Mouse (Mus musculus): ENCODE data around the gene Olfml1. TPM values are rescaled to one million over a fixed set of nuclear protein-coding genes. Genes with fewer than 3 reads are reported as not detected.

Olfml1 gene
- polyA plus RNA-seq, 1 experiment: 13.0 TPM

DNA sequence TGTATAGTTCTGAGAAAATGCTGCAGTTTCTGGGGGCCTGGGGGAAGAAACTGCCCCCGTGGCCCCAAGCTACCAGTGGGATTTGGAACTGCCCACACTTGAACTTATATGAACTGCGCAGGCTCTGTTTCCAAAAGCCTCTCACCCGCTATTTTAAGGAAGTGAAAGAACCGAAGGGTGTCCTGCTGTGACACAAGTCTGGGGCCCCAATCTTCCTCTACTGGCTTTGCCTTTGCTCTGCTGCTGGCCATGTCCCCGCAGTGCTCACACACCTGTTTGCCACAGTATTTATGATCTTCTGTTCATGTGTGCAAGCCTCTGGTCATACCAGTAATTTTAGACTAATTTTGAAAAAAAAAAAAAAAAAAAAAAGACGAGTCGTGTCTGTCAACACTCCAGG, 26.7 kb downstream of the Olfml1 start:
- H3K4me3 ChIP-seq (ENCODE audit: insufficient read depth, low read length): no peak overlapping the region
- TF ChIP-seq POLR2A (IDR thresholded peaks at IDR 0.05; ENCODE audit: low read depth, low read length) (no peak), CTCF (IDR thresholded peaks at IDR 0.05; ENCODE audit: borderline replicate concordance, insufficient read depth, low read length) (no peak)

DNA sequence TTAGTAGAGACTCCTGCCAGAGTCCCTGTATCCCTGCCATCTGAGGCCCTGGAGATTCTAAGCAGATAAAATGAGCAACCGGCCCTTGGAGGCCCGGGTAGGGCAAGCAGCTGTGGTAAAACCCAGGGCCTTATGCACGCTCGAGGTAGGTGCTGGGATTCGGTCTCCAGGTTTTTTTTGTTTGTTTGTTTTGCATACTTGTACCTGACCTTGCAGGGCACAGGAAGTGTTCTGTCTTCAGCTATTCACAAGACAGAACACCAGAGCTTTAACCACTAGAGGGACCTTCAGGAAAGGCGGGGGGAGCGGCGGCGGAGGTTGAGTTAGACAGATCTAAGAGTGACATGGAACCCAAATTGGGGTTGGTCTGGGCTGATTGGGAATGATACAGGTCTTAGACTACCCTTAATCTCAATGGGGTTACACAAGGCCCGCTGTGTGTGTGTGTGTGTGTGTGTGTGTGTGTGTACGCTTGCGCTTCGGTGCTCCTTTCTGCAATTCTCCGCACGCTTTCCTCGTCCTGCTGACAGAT, 27.1 kb downstream of the Olfml1 start:
- H3K27ac ChIP-seq (ENCODE audit: insufficient read depth, low read length): no peak overlapping the region
- no peaks in the 10 kb centered on the region for H3K4me1 ChIP-seq (ENCODE audit: control insufficient read depth, insufficient read depth, low read length)
- no peak for TF ChIP-seq POLR2A (IDR thresholded peaks at IDR 0.05; ENCODE audit: low read depth, low read length)
- TF ChIP-seq CTCF (IDR thresholded peaks at IDR 0.05; ENCODE audit: borderline replicate concordance, insufficient read depth, low read length): no peak
- peak overlapping the region; percentile 75 for H3K4me3 ChIP-seq (ENCODE audit: insufficient read depth, low read length)

More for the DNA sequence above, 26.7 kb downstream of the Olfml1 start:
- Histone ChIP-seq H3K27ac (ENCODE audit: insufficient read depth, low read length) (no peak overlapping the region), H3K4me1 (ENCODE audit: control insufficient read depth, insufficient read depth, low read length) (no peaks in the 10 kb centered on the region)

DNA sequence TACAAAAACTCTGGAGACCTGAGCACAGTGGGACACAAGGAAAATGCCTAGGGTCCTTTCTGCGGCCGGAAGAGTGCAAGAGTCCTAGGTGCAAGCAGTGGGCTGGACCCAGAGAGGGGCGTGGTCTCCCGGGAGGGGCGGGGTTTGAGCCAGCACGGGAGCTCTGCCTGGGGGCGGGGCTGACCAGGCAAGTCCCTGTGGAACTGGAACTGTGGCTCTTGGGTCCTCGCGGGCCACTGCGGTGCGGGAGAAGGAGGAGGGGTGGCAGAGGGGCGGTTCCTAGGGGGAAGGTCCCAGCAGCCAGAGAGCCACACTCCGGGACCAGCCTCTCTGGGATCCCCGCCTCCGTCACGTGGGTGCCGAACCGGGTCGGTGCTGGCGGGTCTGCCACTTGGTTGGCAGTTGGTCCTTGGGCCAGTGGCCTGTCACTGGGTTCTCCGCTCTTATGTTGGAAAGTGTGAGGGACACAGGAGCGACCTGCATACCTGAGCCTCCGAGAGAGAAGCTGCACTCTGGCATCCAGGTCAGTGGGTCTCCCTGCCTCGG, 27.7 kb downstream of the Olfml1 start, which contains the start of gene Ppfibp2:
Gene Ppfibp2 (plus strand): TSS at position 351 of the 546 bp plus-strand sequence.
- TF ChIP-seq POLR2A (IDR thresholded peaks at IDR 0.05; ENCODE audit: low read depth, low read length) (no peak), CTCF (IDR thresholded peaks at IDR 0.05; ENCODE audit: borderline replicate concordance, insufficient read depth, low read length) (no peak)
- H3K4me1 ChIP-seq (ENCODE audit: control insufficient read depth, insufficient read depth, low read length): no peaks in the 10 kb centered on the region
- H3K27ac ChIP-seq (ENCODE audit: insufficient read depth, low read length): no peak within 1 kb of the TSS
- peak within 1 kb of the TSS; percentile 75 for H3K4me3 ChIP-seq (ENCODE audit: insufficient read depth, low read length)

DNA sequence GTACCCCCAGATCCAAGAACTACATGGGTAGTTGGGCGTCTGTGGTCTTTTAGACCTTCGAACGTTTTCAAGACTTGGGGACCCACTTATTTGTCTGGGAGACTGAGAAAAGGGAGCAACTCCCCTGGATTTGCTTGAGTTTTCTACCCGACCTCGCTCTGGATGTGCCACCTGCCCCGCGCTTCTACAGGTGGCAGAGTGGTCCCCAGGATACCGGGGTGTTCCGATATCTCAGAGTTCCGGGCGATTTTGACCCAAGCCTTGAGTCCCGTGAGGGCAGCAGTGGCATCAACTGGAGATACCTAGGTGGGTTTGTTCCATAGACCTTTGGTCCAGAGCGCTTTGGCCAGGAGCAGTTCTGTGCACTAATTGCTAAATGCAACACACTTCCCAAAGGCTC, 28.2 kb downstream of the Olfml1 start:
- peak overlapping the region; percentile 75 for H3K4me3 ChIP-seq (ENCODE audit: insufficient read depth, low read length)
- no peaks in the 10 kb centered on the region for H3K4me1 ChIP-seq (ENCODE audit: control insufficient read depth, insufficient read depth, low read length)
- no peak overlapping the region for H3K27ac ChIP-seq (ENCODE audit: insufficient read depth, low read length)
- TF ChIP-seq POLR2A (IDR thresholded peaks at IDR 0.05; ENCODE audit: low read depth, low read length) (no peak), CTCF (IDR thresholded peaks at IDR 0.05; ENCODE audit: borderline replicate concordance, insufficient read depth, low read length) (no peak)

DNA sequence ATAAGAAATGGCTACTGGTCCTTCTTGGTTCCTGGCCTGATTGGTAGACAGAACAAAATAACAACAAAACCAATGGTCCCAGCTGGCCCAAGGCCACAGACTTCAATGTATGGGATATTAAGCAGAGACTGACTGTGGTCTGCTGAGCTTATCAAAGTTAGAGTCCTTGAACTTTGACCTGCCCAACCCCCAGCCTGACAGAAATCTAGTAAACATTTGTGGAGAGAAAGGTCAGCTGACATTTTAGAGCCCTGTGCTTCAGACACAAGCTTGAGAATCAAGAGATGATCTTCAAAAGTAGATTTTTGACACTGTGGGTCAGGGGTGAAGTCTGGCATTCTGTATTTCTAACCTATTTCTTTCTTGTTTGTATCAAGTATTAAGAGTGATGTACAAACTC, 29.5 kb downstream of the Olfml1 start:
- TF ChIP-seq CTCF (IDR thresholded peaks at IDR 0.05; ENCODE audit: borderline replicate concordance, insufficient read depth, low read length): no peak
- Histone ChIP-seq H3K27ac (ENCODE audit: insufficient read depth, low read length) (no peak overlapping the region), H3K4me1 (ENCODE audit: control insufficient read depth, insufficient read depth, low read length) (no peaks in the 10 kb centered on the region)

DNA sequence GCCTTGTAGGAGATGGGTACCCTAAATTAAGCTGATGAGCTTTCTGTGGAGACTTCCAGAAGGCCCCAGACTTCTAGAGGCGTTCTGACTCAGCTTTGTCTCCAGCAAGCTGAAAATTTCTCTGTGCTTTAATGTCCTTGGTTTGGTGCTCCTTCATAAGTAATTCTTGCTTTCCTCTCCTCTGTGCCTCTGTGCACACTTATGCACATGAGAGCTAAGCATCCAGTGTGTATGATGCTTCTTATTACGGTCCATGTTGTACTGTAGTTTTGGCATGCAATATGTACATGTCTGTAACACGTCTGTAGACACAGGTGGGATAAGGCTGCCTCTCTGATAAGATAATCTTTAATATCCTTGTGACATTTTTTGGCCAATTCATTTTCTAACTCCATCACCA, 30.7 kb downstream of the Olfml1 start:
- Histone ChIP-seq H3K4me3 (ENCODE audit: insufficient read depth, low read length) (no peak overlapping the region), H3K4me1 (ENCODE audit: control insufficient read depth, insufficient read depth, low read length) (no peaks in the 10 kb centered on the region), H3K27ac (ENCODE audit: insufficient read depth, low read length) (no peak overlapping the region)
- TF ChIP-seq CTCF (IDR thresholded peaks at IDR 0.05; ENCODE audit: borderline replicate concordance, insufficient read depth, low read length) (no peak), POLR2A (IDR thresholded peaks at IDR 0.05; ENCODE audit: low read depth, low read length) (no peak)

More for the DNA sequence above, 29.5 kb downstream of the Olfml1 start:
- no peak overlapping the region for H3K4me3 ChIP-seq (ENCODE audit: insufficient read depth, low read length)

DNA sequence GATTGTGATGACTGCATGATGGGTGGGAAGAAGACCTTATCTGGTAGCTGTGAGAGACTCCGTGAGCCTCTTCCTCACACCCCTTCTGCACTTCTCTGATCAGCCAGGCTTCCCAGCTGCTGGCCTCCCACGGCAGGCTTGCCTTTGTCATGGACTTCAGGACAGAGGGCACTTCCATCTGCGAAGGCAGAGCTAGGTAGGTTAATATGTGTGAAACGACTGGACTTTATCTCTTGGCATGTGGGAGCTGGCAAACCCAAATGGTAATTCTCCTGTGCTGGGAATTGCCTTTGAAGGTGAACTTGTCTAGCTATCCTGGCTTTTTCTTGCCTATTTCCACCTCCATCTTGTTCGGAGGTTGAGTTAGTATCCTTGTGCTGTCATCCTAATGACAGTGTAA, 33.4 kb downstream of the Olfml1 start:
- no peaks in the 10 kb centered on the region for H3K4me1 ChIP-seq (ENCODE audit: control insufficient read depth, insufficient read depth, low read length)
- no peak overlapping the region for H3K4me3 ChIP-seq (ENCODE audit: insufficient read depth, low read length)
- TF ChIP-seq CTCF (IDR thresholded peaks at IDR 0.05; ENCODE audit: borderline replicate concordance, insufficient read depth, low read length) (no peak), POLR2A (IDR thresholded peaks at IDR 0.05; ENCODE audit: low read depth, low read length) (no peak)
- no peak overlapping the region for H3K27ac ChIP-seq (ENCODE audit: insufficient read depth, low read length)

DNA sequence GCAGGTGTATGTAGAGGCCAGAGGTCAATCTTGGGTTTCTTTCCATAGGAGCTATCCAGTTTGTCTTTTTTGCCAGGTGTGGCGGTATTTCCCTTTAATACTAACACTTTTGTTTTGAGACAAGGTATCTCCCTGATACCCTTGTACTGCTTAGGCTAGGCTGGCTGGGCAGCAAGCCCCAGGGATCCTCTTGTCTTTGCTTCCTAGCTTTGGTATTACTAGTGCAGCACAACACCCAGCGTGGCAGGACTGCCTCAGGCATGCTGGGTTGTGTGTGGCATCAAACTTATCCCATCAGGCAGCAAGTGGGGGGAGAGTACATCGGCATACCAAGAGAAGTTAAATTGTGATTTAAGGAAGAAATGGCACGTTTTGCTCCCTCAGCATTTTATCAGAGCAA, 35.3 kb downstream of the Olfml1 start:
- no peak overlapping the region for H3K4me3 ChIP-seq (ENCODE audit: insufficient read depth, low read length)
- TF ChIP-seq CTCF (IDR thresholded peaks at IDR 0.05; ENCODE audit: borderline replicate concordance, insufficient read depth, low read length) (no peak), POLR2A (IDR thresholded peaks at IDR 0.05; ENCODE audit: low read depth, low read length) (no peak)
- no peaks in the 10 kb centered on the region for H3K4me1 ChIP-seq (ENCODE audit: control insufficient read depth, insufficient read depth, low read length)
- no peak overlapping the region for H3K27ac ChIP-seq (ENCODE audit: insufficient read depth, low read length)

DNA sequence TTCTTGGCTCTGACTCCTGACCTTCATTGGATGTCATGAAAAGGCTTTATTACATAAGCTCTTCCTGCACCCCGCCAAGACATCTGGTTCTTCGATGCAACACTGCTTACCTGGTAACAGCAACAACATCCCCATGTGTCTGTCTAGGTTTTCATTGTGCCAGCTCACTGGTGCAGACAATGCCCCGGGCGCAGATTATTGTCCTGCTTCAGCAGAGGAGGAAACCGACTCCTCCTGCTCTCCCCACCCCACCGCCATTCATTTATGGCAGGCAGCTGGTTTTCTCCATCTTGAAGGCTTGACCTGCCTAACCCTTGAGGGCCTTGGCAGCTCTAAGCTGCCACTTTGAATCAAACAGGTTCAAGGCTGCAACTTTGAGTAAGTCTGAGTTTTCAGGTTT, 35.7 kb downstream of the Olfml1 start:
- Histone ChIP-seq H3K4me1 (ENCODE audit: control insufficient read depth, insufficient read depth, low read length) (no peaks in the 10 kb centered on the region), H3K27ac (ENCODE audit: insufficient read depth, low read length) (no peak overlapping the region), H3K4me3 (ENCODE audit: insufficient read depth, low read length) (no peak overlapping the region)
- no peak for TF ChIP-seq POLR2A (IDR thresholded peaks at IDR 0.05; ENCODE audit: low read depth, low read length)
- no peak for TF ChIP-seq CTCF (IDR thresholded peaks at IDR 0.05; ENCODE audit: borderline replicate concordance, insufficient read depth, low read length)

DNA sequence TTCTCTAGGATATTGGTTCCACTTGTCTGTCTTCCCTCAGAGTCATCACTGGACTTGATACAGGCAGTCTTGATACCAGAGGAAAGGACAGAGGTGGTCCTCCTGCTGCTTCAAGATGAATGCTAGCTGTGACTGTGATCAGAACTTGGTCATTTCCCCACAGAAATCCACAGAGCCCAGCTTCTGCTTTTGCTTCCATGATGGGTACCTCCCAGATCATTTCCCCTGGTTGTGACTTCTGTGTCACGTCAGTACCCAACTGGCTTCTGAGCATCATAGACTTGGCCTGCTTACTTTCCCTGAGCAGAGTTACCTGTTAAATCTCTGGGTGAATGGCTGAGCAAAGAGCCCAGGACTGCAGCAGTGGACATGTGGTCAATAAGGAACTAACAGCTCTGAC, 40.5 kb downstream of the Olfml1 start:
- Histone ChIP-seq H3K27ac (ENCODE audit: insufficient read depth, low read length) (no peak overlapping the region), H3K4me1 (ENCODE audit: control insufficient read depth, insufficient read depth, low read length) (no peaks in the 10 kb centered on the region), H3K4me3 (ENCODE audit: insufficient read depth, low read length) (no peak overlapping the region)
- TF ChIP-seq CTCF (IDR thresholded peaks at IDR 0.05; ENCODE audit: borderline replicate concordance, insufficient read depth, low read length): no peak
- no peak for TF ChIP-seq POLR2A (IDR thresholded peaks at IDR 0.05; ENCODE audit: low read depth, low read length)

Data from embryonic fibroblast, embryonic 13.5 days (primary cell).